Mouse (Mus musculus): ENCODE measurements at regions not wholly inside any gene's neighbourhood (a gene's known extent, or its start where the extent isn't known, plus 50 kb on each side); places are given as distances from the start of the nearest gene placed in this dataset.

GRCm38 (mm10) chr2:64369791-64370190 is 272.0 kb upstream of the Fign start:
- TF ChIP-seq POLR2A (IDR thresholded peaks at IDR 0.05; ENCODE audit: low read depth, low read length) (no peak), CTCF (conservative IDR thresholded peaks at IDR 0.05 in 1 of 2, IDR thresholded peaks at IDR 0.05 in 1 of 2; ENCODE audit: low read depth in 2 of 2, low read length in 2 of 2) (no peak), BHLHE40 (IDR thresholded peaks at IDR 0.05; ENCODE audit: low read depth, low read length) (no peak), MAZ (IDR thresholded peaks at IDR 0.05; ENCODE audit: low read depth, low read length) (no peak), ZC3H11A (IDR thresholded peaks at IDR 0.05; ENCODE audit: low read depth, low read length) (no peak), EP300 (IDR thresholded peaks at IDR 0.05; ENCODE audit: low read length) (no peak), CHD2 (IDR thresholded peaks at IDR 0.05; ENCODE audit: low read length) (no peak), USF1 (IDR thresholded peaks at IDR 0.05; ENCODE audit: low read depth, low read length) (no peak)

Data from CH12.LX (cell line).